Mouse (Mus musculus) liver, postnatal 0 days (tissue): ENCODE measurements at regions not wholly inside any gene's neighbourhood (a gene's known extent, or its start where the extent isn't known, plus 50 kb on each side); places are given as distances from the start of the nearest gene placed in this dataset.

Experiments
- CTCF ChIP-seq: sonication (generic); IDR thresholded peaks from 2 replicates; pipeline ENCODE4 v1.5.1; 2016; ENCODE audit warnings: antibody characterized with exemption, low read depth
- EP300 ChIP-seq: IDR thresholded peaks from 2 replicates; pipeline ENCODE4 v1.6.1; 2016; ENCODE audit warnings: antibody characterized with exemption, low read depth, mild to moderate bottlenecking

GRCm38 (mm10) chr7:35859601-35860000 is 56.8 kb upstream of the Zfp507 start:
- TF ChIP-seq EP300: no peak
- peak; percentile 70 for TF ChIP-seq CTCF
